Mouse (Mus musculus) brain, embryonic 14.5 days (tissue): ENCODE data around the gene Ltbp2.

ENCODE experiments used
- CTCF ChIP-seq: fragments of 200-500 bp; IDR thresholded peaks from 2 replicates; pipeline ENCODE4 v1.5.1; 2012; ENCODE audit warnings: inconsistent platforms, mild to moderate bottlenecking, moderate library complexity, borderline replicate concordance; ENCODE audit not compliant: insufficient read depth, insufficient read length; ENCODE audit errors: extremely low read depth
- POLR2A ChIP-seq: fragments of 200-500 bp; IDR thresholded peaks from 2 replicates; pipeline ENCODE4 v1.6.1; 2012; ENCODE audit warnings: mild to moderate bottlenecking, inconsistent platforms, borderline replicate concordance; ENCODE audit not compliant: poor library complexity, insufficient read depth, insufficient read length, severe bottlenecking; ENCODE audit errors: extremely low read depth

GRCm38 (mm10) chr12:84824203-84824602, 52.1 kb downstream of the Ltbp2 start:
- TF ChIP-seq CTCF (no peak), POLR2A (no peak)
